ENCODE assay signal across 8 mouse cellular contexts in genomic region chr2:158767742-158768339, GRCm38 (mm10). TPM values are rescaled to one million over a fixed set of nuclear protein-coding genes. Genes with fewer than 3 reads are reported as not detected.
DNase-seq lines count a peak whose midpoint lies in the region; ATAC-seq lines count a peak whose summit lies in the region.

Gene Fam83d, plus strand, starts transcription at chr2:158768093.

- H3K27me3 ChIP-seq in forebrain, embryonic 14.5 days (replicated peaks; ENCODE audit: control insufficient read depth, insufficient read depth, low read length): no peaks in the 10 kb centered on the region
- 0 out of 2 replicates have a peak, but pooled peaks cover 6% of the 10 kb centered on the region for H3K27me3 ChIP-seq in neural tube, embryonic 15.5 days (replicated peaks)

- intact Hi-C loops in heart, postnatal 14 days (cut with DNase I): loop anchor here (2.0 kb wide), 3 partner anchors 27 to 97 kb away; partner anchors contain the start of gene Dhx35

- peak; percentile 99 for ATAC-seq in forebrain, embryonic 14.5 days
- ATAC-seq in neural tube, embryonic 15.5 days (ENCODE audit: low FRiP score): peak; percentile 98

- peak within 1 kb of the TSS; percentile 60; the same call in 1 of the 2 replicates for H3K27ac ChIP-seq in forebrain, embryonic 14.5 days (ENCODE audit: low read depth, low read length)
- no peak within 1 kb of the TSS for H3K27ac ChIP-seq in neural tube, embryonic 15.5 days (replicated peaks)

- under 1% methylated on average over 44 of the region's 48 CpGs for WGBS in forebrain, embryonic 14.5 days
- WGBS in neural tube, embryonic 15.5 days: under 1% methylated on average over 46 of the region's 48 CpGs

- H3K4me1 ChIP-seq in forebrain, embryonic 14.5 days (ENCODE audit: control insufficient read depth, insufficient read depth, low read length): peaks cover 28% of the 10 kb centered on the region
- H3K4me1 ChIP-seq in neural tube, embryonic 15.5 days: peaks cover 38% of the 10 kb centered on the region

- peak within 1 kb of the TSS; percentile 97 for H3K4me2 ChIP-seq in forebrain, embryonic 14.5 days (ENCODE audit: low read length)
- peak within 1 kb of the TSS; percentile 100 for H3K4me2 ChIP-seq in neural tube, embryonic 15.5 days

- no peaks in the 10 kb centered on the region for H3K9me3 ChIP-seq in forebrain, embryonic 14.5 days (replicated peaks; ENCODE audit: control insufficient read depth, low read length)
- H3K9me3 ChIP-seq in neural tube, embryonic 15.5 days (replicated peaks): no peaks in the 10 kb centered on the region

- H3K9ac ChIP-seq in forebrain, embryonic 14.5 days (ENCODE audit: low read length): peak within 1 kb of the TSS; percentile 70
- H3K9ac ChIP-seq in neural tube, embryonic 15.5 days (replicated peaks): peak within 1 kb of the TSS; percentile 48

- H3K36me3 ChIP-seq in forebrain, embryonic 14.5 days (ENCODE audit: control insufficient read depth, insufficient read depth, low read length): no peaks in the 10 kb centered on the region
- H3K36me3 ChIP-seq in neural tube, embryonic 15.5 days: peaks cover under 1% of the 10 kb centered on the region; the same call in 1 of the 2 replicates

- peak; percentile 98 for DNase-seq in ES-CJ7 (ENCODE audit: low read depth, low spot score)
- DNase-seq in cerebellum, adult 11 months: peak; percentile 55
- peak; percentile 98 for DNase-seq in forebrain, embryonic 14.5 days (ENCODE audit: low spot score)
- DNase-seq in heart, postnatal 14 days: peak; percentile 95 to 96
- DNase-seq in layer of hippocampus, adult 11-12 months (ENCODE audit: low spot score): peak; percentile 96
- peak; percentile 96 to 97 for DNase-seq in lung, adult 18-20 months
- DNase-seq in testis, postnatal 14 days (ENCODE audit: low spot score): peak; percentile 96

- peak within 1 kb of the TSS; percentile 66 for H3K4me3 ChIP-seq in forebrain, embryonic 14.5 days (ENCODE audit: low read depth, low read length)
- peak within 1 kb of the TSS; percentile 58 for H3K4me3 ChIP-seq in neural tube, embryonic 15.5 days (replicated peaks)

RNA-seq across cellular contexts. Expression of gene Fam83d, which starts in this region (rescaled TPM):
- 22.9 and 25.4 TPM in 2 replicates for polyA plus RNA-seq in forebrain, embryonic 14.5 days (2014; fragmentation: Nextera tagmentation; extraction: Ambion mirVana)
- total RNA-seq in heart, postnatal 14 days (2021): 1 to 10 TPM; 2.7 to 3.9 TPM
- polyA plus RNA-seq in neural tube, embryonic 15.5 days (2015; fragmentation: Nextera tagmentation; extraction: Ambion mirVana): 5.9 and 13.0 TPM in 2 replicates
